Mouse (Mus musculus) layer of hippocampus, postnatal 25 days (tissue): Measurements from ENCODE around the gene Med21. TPM values are rescaled to one million over a fixed set of nuclear protein-coding genes. Genes with fewer than 3 reads are reported as not detected.

ENCODE experiments used
- DNase-seq, 2 experiments: peaks; one replicate each; pipeline ENCODE4 v3.0.0; 2022; ENCODE audit warnings: mixed read lengths in 2 of 2, low spot score in 1 of 2; ENCODE audit errors: extremely low spot score in 1 of 2
- total RNA-seq, 2 experiments: library from RNA; stranded (reverse); gene quantifications; 2 replicates each; pipeline ENCODE4 v1.2.3; 2021

Med21 gene
- total RNA-seq, result 10 to 100 TPM; 38.6 to 47.1 TPM

GRCm38 (mm10) chr6:146642276-146643183 lies at the start of gene Med21, which contains the start of gene Tm7sf3:
Gene Med21, plus strand, starts transcription at chr6:146642547.
Gene Tm7sf3, minus strand, starts transcription at chr6:146642824.
- peak; percentile 91 to 93 for DNase-seq

GRCm38 (mm10) chr6:146602601-146603000 lies 39.7 kb upstream of the Med21 start:
- DNase-seq, result no peak

DNA sequence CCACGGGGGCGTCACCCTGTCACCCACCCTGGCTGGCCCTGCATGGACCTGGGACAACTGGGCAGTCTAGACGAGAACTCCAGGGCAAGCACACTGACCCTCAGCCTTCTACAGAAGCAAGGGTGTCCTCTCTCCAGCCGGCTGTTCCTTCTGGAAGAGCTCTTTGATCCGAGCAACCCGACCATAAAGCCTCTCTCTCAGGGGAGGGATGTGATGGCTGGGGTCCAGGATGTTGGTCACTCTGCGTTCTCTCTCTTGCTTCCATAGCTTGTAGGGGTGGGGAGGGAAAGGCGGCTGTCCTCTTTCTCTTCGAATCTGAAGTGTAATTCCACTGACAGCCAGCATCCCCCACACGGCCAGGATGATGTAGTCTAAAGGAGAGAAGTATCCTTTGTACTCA lies 38.7 kb upstream of the Med21 start:
- no peak for DNase-seq

DNA sequence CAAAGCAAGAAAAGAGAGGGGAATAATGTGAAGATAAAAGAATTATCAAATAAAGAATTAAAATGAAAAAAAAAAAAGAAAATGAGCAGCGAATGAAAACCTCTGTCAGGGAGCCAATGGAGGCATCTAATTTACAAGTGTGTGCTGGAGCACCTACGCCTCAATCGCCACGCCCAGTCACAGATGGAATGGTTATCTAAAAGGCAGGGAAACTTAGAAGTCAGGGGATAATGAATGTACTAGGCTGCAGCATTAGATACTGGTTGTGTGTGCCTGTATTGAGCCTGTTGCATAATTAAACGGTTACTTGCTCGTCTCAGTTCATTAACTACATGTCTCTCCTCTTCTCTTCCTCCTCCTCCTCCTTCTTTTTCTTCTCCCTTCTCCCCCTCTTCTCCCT lies 31.0 kb upstream of the Med21 start:
- DNase-seq, result no peak

DNA sequence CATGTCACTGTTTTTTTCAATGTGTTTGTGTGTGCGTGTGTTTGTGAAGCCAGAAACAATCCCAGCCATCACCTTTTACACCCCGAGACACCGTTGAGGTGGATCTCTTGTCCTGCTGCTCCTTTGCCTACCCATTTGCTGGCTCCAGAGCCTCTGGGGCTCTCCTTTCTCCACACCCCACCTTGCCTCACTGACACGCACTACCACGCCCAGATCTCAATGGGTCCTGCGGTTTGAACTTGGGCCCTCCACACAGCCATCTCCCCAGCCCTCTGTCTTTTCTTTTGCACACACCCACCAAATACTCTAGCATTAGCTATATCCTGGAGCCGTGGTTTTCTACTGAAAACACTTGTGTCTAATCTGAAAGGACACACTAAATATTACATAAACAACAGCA lies 30.4 kb upstream of the Med21 start:
- no peak for DNase-seq

- no peak for DNase-seq
Measured at GRCm38 (mm10) chr6:146612736-146613135, 29.6 kb upstream of the Med21 start.

DNA sequence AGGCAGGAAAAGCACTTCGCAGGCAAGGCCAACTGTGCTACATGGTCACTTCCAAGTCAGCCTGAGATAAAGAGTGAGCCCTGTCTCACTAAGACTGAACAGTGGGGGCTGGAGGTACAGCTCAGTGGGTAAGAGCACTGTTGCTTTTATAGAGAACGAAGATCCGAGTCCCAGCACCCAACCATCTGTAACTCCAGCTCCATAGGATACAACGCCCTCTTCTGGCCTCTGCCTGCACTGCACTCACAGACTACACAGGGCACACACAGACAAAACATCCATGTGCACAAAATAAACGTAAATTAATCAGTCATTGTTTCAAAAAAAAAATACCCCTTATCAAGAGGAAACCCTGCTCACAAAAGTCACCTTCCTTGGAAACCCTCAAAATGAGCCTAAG lies 28.4 kb upstream of the Med21 start:
- DNase-seq, result no peak

GRCm38 (mm10) chr6:146614541-146614940 lies 27.8 kb upstream of the Med21 start:
- no peak for DNase-seq

- DNase-seq, result no peak
Measured at GRCm38 (mm10) chr6:146615891-146616290, 26.5 kb upstream of the Med21 start.

- DNase-seq, result no peak
Measured at GRCm38 (mm10) chr6:146616670-146617069, 25.7 kb upstream of the Med21 start.

DNA sequence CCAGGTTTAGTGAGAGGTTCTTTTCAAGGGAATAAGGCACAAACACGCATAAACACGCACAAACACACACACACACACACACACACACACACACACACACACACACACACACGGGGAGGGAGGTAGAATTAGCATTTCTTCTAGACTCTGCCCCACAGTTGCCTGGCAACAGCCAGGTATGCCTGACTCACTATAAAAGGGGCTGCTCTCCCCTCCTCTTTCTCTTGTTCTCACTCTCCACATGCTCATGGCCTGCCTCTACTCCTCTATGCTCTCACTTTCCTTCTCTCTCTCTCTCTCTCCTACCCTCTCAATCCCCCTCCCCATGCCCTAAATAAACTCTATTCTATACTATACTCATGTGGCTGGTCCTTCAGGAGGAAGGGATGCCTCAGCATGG lies 14.2 kb upstream of the Med21 start:
- DNase-seq, result no peak

DNA sequence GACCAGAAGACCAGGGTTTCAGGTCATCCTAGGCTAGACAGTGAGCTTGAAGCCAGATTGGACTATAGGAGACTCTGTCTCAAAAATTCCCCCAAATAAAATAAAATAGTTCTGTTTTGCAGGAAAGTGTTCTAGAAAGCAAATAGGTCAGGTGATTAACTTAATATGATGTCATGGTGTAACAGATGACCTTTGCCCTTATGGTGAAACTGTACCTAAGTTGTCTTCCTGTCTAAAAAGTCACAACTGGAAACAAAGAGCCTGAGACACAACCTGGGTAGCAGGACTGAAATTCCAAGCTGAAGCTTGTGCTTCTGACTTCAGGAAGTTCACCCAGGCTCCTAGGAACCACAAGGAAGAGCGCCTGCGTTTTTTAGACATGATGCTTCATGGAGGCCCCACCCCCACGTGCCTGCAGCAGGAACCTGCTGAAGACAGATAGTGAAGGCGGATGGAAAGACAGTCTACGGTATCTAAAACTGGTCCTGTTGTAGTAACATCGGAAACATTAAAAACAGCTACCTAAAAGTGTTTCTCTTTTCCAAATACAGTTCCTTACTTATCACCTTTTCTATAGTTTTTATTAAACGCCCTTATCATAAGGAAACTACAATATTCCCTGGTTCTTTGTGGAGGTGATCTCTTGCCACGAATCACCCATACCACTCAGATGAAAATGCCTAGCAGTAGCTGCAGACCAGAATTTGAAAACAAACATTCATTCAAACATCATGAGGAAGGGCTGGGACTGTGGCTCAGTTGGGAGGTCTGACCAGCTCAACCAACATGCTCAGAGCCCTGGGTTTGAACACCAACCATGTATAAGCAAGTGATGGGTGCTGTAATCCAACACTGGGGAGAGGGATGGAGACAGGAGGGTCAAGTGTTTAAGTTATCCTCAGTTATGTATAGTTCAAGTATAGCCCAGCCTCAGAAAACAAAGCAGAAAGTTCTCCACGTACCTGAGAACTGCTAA lies 12.3 kb upstream of the Med21 start:
- DNase-seq, result no peak

GRCm38 (mm10) chr6:146630961-146631360 lies 11.4 kb upstream of the Med21 start:
- DNase-seq, result no peak

DNA sequence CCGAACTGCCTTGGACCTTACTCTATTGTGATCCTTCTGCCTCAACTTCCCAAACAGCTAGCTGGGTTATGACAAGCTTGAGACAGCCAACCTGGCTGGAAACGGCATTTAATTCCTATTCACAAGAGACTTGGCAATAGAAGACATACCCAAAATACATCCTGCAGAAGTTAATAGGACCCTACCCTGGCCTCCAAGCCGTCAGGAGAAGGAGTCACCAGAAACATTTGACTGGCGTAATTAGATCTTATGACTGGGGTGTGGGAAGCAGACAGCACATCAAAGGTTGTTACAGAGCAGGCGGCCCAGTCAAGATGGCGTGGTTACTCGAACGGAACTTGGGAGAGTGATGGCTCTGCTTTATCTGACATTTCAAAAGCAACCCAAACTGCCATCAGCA lies 10.5 kb upstream of the Med21 start:
- DNase-seq, result no peak

GRCm38 (mm10) chr6:146632403-146632802 lies 9.9 kb upstream of the Med21 start:
- DNase-seq, result no peak

DNA sequence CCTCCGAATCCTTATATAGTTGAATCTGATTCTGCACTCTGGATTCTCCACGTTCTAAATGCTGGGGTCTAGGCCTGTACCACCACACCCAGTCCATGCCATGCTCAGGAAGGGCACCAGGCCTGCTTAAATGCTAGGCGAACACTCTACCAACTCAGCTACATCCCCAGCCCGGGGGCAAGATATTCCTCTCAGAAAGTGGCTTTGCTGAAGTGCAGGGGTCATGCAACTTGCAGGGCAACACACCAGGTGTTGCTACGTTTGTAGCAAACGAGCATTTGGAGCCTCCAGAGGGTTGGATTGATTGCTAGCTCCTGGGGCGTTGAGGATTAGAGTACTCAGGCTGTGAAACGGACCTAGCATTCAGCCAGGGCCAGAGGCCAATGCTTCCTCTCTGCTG lies 9.2 kb upstream of the Med21 start:
- DNase-seq, result no peak

GRCm38 (mm10) chr6:146633629-146634014 lies 8.7 kb upstream of the Med21 start:
- peak in 1 of 2 experiments; percentile 34 for DNase-seq

GRCm38 (mm10) chr6:146634015-146634722 lies 8.2 kb upstream of the Med21 start:
- peak; percentile 56 to 73 for DNase-seq

- DNase-seq, result no peak
Measured at GRCm38 (mm10) chr6:146634759-146635606, 7.4 kb upstream of the Med21 start.

GRCm38 (mm10) chr6:146636482-146636881 lies 5.9 kb upstream of the Med21 start:
- DNase-seq, result no peak
